Mouse (Mus musculus) ovary, postnatal 36 days (tissue): ENCODE measurements around the gene Ap3s2.

Source experiments
- DNase-seq: peaks from one replicate; pipeline ENCODE4 v3.0.0; 2022; ENCODE audit warnings: low spot score, mixed read lengths

Gene Ap3s2

GRCm38 (mm10) chr7:79844090-79844802 is 76.2 kb downstream of the Ap3s2 start:
- no peak for DNase-seq

GRCm38 (mm10) chr7:79842163-79842562 is 78.3 kb downstream of the Ap3s2 start:
- DNase-seq, result no peak

- no peak for DNase-seq
Observed at GRCm38 (mm10) chr7:79837247-79837646, 83.2 kb downstream of the Ap3s2 start.

GRCm38 (mm10) chr7:79835196-79835595 is 85.3 kb downstream of the Ap3s2 start:
- no peak for DNase-seq

- DNase-seq, result no peak
Observed at GRCm38 (mm10) chr7:79832980-79833379, 87.5 kb downstream of the Ap3s2 start.

- no peak for DNase-seq
Observed at GRCm38 (mm10) chr7:79831585-79831984, 88.9 kb downstream of the Ap3s2 start.

- no peak for DNase-seq
Observed at GRCm38 (mm10) chr7:79831145-79831544, 89.3 kb downstream of the Ap3s2 start.

- no peak for DNase-seq
Observed at GRCm38 (mm10) chr7:79828341-79828740, 92.1 kb downstream of the Ap3s2 start.
